Mouse (Mus musculus): ENCODE measurements around the gene Cntnap5c.

- TF ChIP-seq CTCF (IDR thresholded peaks at IDR 0.05; ENCODE audit: low read depth) (no peak), EP300 (IDR thresholded peaks at IDR 0.05; ENCODE audit: low read depth) (no peak)
Observed at GRCm38 (mm10) chr17:57758033-57758432, 11.3 kb upstream of the Cntnap5c start.

Measured in liver, postnatal 0 days (tissue).